Mouse (Mus musculus) adrenal gland, postnatal 25 days (tissue): ENCODE data around the gene Tspan11. TPM values are rescaled to one million over a fixed set of nuclear protein-coding genes. Genes with fewer than 3 reads are reported as not detected.

Experiments
- DNase-seq: peaks from one replicate; pipeline ENCODE4 v3.0.0; 2021; ENCODE audit warnings: mixed read lengths
- total RNA-seq: library from RNA; stranded (reverse); gene quantifications from 2 replicates; pipeline ENCODE4 v1.2.3, GENCODE M21; 2021

Gene Tspan11
- total RNA-seq, 1 experiment from 2014 or later: 4.2 TPM

DNA sequence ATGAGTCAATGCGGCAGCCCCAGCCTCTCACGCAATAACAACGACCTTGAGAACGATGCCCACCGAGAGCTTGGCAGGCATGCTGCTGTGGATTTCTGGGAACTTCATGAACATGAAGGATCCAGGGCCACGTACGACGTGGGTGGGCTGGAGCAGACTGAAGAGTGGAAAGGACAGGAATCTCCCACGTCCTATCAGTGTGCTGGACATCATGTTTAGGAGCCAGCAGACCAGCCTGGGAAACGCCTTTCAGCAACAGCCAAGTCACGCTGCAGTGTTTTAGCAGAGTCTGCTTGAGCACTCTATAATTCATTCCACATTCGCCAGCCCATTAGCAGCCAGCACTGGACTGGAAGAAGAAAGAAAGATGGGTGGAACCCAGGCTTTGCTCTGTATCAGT lies 10.4 kb upstream of the Tspan11 start:
- DNase-seq: peak; percentile 33

DNA sequence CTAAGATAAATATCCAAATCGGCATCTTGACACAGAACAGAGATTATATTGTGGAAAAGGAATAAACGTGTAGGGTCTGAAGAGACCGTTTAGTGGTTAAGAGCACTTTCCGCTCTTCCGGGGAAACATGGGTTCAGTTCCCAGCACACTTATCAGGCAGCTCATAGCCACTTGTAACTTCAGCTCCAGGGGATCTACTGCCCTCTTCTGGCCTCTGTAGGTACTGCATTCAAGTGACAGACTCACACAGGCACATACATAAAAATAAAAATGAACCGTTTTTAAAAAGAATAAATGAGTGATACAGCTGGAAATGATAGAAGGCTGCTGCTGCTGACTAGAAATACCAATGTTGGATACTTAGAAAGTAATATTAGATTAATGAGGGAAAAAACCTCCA lies 7.9 kb upstream of the Tspan11 start:
- DNase-seq: no peak

DNA sequence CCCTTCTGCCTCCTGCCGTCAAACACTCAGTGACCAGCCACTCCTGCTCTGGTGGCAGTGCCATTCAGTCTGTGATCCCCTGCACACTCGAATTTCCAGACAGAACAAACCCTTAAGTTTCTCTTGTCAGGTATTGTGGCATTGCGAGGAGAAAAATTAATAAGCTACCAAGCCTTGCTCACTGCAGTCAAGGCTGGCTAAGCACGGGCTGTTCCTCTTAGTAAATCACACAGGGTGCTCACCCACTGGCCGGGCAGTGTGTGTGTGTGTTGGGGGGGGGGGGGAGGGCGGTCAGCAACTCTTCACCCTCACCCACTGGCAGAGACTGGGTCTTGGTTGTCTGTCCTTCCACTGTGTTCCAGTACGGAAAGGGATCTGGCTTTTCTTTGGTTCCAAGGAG lies 473 bp upstream of the Tspan11 start:
- DNase-seq: no peak

DNA sequence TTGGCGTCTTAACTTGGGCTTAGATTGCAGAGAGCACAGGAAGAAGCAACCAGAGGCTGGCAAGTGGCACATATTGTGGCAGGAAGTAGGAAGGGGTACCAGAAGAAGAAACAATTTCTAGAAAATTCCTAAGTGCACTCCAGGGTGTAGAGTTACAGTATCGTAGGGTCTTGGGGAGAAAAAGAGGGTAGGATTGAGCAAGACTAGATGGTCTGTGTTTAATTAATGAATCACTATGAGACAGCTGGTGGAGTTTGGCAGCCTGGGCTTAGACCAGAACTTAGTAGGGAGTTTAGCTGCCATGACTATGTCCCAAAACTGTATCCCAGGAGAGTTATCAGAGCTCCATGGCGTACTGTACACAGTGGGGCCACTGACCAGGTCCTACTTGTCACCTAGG lies 1.2 kb downstream of the Tspan11 start:
- no peak for DNase-seq

DNA sequence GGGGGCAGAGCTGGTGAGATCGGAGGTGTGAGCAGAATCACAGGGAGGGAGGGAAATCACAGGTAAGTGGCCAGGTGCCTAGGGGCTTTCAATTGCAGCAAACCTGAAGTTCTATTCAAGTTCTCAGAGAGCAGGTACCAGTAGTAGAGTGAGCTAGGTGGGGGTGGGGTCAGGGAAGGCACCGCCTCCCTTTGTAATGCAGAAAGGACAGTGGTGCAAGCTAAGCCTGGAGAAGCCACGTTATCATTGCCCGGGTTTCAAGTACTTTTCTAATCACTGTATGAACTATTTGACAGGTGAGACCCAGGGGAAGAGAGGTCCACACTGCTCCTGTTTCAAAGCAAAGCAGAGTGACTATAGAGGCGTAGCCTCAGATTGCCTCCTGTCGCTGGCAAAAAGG lies 6.2 kb downstream of the Tspan11 start:
- DNase-seq: no peak

DNA sequence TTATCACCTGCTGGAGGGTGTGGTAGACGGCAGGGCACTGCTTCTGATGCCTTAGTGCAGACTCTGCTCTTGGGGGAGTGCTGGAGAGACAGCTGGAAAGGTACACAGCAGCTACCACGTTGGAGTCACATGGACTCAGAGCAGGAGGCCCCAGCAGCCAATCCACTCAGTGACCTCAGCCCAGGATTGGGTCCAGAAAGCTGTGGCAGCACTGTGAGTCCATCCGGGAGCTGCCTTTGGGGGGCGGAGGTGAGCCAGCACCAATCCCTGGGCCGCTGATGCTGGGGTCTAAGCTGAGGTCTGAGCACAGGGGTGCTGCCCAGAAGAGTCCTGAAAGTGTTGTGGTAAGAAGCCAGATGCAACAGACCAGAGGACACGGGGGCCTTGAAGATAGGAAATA lies 7.6 kb downstream of the Tspan11 start:
- DNase-seq: no peak

DNA sequence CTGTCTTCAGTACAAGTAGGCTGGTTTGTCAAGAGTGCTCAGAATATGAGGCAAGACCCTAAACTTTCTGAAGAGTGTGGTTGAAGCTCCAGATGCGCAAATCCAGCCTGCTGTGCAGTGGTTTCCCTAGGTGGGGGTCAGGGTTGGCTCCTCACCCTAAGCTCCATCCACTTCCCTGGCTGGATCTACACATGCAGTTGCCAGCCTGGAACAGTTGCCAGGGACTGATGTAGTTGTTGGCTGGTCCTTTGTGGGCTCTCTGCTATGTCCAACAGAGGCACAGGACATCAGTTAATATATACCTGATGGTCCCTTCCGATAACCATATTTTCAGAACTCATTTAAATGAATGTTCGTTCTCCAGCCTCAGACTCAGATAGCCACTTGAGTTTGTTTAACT lies 9.0 kb downstream of the Tspan11 start:
- no peak for DNase-seq

DNA sequence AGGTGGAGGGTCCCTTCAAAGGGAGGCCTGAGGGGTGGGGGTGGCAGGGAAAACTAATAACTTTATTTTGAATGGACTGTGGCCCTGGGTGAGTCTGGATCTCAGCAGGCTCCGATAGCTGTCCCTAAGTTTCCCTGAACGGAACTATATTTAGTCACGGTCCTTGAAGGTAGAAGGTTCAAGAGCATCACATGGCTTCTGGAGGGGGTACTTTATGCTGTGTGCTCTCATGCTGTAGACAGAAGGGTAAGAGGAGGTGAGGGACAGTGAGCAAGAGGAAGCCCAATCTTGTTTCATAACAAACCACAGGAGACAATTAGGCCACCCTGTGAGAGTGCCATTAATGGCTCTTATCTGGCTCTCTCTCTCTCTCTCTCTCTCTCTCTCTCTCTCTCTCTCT lies 10.0 kb downstream of the Tspan11 start:
- DNase-seq: no peak

DNA sequence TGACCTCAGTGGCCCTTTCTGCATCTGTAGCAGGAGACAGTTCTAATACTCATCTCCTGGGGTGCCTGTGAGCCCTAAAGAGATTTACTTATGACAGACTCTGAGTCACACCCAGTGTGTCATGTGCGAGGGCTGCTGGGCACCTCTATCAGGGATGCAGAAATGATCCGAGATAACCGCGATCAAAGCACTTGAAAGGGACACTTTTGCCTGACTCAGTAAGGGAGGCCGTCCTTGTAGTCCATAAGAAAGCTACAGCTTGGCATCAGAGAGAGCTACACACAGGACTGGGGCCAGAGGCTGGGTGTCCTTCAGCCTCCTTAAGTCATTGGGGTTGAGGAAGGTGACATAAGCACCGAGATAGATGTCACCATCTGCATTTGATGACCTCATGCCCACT lies 12.7 kb downstream of the Tspan11 start:
- DNase-seq: no peak

DNA sequence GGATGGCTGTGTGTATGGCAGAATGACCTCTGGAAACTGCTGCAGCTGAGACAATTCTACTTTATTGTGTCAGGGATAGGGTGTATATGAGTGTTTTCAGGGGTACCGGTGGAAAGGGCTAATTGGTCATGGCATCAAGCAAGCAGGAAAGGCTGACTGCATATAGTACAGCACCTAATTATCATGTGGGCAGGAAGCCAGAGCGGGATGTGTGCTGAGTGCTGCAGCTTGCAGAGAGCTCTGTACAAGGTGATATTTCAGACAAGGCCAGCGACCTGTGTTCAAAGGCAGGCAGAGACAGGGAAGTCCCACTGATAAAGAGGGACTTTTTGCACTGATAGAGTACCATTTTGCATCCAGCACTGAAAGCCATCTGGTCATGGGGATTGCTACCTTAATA lies 13.9 kb downstream of the Tspan11 start:
- DNase-seq: no peak

DNA sequence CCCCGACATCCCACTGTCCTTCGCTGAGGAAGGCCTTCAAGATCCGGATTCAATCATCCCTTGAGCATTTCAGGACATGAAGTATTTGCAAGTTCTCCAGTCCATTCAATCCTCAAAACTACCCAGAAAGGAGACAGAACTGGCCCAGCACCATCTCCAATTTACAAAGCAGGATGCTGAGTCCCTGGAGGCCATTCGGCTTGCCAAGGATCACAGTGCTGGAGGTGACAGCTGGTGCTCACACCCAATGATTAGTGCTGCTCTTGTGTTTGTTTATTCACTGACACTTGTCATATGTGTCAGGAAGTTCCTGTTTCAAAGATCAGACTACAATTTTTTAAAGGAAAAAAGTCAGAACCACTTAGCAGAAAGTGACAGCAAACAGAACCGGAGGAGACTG lies 14.3 kb downstream of the Tspan11 start:
- DNase-seq: no peak

DNA sequence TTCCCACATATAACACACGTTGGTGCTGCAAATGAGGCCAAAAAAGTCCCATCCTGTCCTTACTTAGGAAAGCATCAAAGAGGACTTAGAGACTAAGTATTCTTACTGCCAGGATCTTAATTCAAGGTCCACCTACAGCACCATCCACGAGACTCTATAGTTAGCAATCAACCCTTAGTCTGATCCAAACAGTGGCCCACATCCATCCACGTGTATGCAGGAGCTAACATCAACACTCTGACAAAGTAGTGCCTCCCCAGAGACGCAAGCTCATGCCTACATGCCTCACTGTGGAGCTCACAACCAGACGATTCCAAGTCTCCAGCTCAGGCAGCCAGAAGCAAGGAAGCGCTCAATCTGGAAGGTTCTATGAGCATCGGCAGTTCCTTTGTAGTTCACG lies 15.2 kb downstream of the Tspan11 start:
- DNase-seq: no peak

DNA sequence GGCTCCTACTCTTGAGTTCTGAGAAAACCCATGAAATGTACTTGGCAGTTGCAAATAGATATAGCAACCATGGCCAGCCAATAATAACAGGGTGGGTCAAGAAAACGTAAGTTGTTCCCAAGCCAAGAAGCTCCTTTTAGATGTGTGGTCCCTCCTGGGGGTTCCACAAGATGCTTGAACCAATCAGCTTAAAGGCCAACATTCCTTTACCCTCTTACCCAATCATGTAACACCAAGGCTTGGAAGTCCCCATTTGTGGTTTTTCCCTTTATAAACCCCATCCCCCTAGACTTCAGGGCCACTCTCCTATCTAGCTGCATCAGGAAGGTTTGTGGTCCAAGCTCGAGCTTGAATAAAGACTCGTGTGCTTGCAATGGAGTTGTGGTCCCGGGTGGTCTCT lies 23.2 kb downstream of the Tspan11 start:
- DNase-seq: no peak

DNA sequence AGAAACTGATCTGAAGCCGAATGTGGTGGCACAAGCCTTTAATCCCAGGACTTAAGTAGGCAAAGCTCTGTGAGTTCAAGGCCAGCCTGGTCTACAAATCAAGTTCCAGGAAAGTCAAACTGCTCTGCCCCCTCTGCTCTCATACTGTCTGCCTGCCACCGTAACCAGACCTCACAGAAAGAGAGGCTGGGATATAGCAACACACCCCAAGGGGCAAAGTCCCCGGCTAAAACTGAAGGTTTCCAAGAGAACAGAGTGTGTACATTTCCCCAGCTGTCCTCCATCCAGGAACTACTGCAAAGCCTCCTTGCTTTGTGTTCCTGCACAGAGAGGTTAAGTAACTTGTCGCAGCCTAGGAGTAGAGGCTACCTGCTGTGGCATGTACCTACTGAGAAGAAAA lies 24.3 kb downstream of the Tspan11 start:
- DNase-seq: no peak

DNA sequence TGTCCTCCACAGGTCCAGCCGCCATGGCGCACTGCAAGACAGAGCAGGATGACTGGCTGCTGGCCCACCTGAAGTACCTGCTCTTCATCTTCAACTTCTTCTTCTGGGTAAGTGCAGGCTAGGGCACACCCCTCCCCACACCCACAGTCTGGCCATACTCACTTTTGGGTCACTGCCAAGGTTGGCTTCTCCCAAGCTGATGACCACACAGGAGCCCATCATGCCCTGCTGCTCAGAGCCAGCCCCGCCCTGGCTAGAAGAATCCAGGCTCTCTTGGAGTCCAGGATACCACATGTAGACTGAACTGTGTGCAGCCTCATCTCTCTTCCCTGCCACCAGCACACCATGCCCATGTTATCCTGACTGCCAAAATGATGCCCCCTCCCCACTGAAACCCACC lies 25.5 kb downstream of the Tspan11 start:
- DNase-seq: no peak

DNA sequence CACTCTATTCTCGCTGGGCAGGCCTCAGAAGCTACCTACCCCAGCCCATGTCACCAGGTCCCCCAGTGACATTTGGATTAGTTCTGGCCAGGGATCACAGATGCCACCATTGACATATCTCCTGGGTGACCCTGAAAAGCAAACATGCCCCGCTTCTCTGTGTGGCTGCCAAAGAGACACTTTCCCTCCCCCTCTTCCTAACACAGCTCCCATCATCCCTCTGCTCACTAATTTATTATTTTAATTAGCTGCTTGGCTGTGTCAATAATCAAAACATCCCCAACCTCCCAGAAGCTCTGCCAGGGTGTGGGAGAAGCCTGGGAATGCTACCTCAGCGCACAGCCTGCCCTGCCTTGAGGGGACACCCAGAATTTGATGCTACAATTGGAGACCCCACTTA lies 29.6 kb downstream of the Tspan11 start:
- DNase-seq: no peak

DNA sequence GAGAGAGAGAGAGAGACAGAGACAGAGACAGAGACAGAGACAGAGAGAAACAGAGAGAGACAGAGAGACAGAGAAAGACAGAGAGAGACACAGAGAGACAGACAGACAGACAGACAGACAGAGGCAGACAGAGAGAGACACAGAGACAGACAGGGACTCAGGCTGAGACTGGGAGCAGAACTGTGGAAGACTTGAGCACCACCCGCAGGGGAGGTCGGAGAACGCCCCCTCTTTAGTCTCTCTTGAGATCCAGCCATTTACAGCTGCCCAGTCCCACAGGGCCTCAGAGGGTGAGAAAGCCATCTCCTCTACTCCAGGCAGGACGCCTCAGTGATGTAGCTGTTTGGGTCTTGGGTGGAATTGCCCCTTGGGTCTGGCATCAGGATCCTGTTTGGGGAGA lies 30.3 kb downstream of the Tspan11 start:
- DNase-seq: no peak

DNA sequence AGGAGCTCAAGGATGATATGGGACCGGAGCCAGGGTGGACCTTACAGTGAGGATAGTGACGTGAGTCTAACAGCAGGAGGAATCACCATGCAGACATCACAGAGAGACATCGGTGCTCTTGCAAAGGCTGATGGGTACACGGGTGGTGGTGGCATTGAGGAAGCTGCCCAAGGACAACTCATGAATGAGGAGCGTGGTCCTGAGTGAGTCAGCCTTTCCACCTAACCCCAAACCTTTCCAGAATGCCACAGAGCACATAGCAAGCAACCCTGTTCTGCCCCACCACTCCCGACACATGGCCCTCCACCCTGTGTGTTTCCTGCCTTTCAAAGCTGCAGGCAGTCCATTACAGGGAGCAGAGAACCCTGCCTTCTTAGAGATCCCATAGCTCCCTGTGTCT lies 32.1 kb downstream of the Tspan11 start:
- DNase-seq: peak; percentile 26

DNA sequence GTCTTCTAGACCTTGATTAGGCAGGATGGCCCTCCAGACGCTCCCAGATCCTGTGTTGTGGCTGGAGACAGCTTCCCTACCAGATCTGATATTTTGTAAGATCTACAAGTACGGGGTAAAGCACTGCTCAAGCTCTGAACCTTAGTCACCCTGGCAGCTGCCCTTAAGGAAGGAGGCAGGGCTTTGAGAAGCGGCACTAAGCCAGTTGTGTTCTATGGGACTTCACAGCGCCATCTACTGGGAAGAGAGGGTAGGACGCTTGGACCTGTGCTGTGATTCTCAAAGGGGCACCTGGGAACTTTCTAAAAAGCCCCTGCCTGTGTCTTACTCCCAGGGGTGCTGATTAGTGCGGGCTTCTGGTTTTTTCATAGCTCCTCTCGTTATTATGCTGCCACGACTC lies 33.3 kb downstream of the Tspan11 start:
- DNase-seq: peak; percentile 82

DNA sequence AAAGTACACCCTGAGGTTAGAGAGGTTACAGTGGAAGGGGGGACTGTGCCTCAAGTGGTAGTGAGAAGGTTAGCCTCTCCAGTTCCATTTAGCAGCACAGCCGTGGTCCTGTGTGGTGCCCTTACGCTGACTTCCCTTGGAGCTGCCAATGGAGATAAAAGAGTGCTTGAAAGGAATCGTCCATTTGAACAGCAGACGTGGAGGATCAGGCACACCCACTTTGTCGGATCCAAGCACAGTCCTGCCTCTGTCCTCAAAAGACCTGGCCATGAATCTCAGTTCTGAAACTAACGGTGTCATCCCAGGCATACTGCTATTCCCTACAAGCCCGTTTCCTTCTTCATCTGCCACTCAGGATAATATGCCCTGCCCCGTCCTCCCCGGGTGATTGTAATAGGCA lies 34.6 kb downstream of the Tspan11 start:
- no peak for DNase-seq

DNA sequence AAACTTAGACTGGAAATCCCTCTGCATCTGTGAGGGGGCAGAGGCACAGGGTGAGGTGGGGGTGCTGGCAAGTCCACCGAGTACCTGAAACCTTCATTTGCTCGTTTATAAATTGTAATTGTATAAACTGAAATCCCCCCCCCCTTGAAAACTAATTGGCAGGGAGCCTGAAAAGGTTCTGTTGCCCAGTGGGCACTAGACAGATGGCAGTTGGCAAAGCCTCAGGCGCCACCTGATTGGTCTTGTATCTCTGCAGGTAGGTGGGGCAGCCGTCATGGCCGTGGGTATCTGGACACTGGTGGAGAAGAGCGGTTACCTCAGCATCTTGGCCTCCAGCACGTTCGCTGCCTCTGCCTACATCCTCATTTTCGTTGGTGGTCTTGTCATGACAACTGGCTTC lies 35.9 kb downstream of the Tspan11 start:
- no peak for DNase-seq

DNA sequence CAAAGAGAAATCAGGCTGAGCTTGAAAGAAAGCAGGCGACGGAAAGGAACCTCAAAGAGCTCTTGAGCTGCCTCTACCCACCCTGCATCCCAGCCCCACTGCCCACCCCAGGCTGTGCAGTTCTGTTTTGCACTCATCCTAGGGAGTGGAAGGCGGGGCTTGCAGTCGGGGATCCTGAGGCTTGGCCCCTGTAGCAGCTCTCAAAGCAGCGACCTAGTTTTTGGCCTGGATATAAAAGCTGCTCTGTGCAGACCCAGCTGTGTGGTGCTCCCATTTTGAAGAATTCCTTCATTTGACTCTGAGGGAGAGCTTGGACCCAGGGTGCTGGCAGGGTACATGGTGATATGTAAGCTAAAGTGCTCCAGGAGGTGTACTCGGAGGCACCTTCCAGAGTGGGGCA lies 37.4 kb downstream of the Tspan11 start:
- no peak for DNase-seq

DNA sequence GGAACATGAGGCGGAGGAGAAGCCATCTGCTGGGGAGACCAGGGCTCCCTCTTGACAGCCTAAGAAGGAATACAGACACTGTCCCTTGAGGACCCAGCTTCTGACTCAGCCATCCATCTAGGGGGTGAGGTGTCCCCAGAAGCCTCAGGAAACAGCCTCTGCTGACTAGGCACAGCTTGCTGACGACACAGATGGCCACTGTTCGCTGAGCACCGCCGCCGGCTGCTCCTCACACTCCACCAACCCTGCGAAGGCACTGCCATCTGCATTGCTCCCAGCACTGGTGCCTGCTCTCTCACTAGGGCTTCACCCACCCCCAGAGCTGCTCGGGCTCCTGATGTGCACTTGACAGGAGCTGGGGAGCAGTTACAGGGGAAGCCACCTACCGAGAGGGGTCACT lies 38.5 kb downstream of the Tspan11 start:
- no peak for DNase-seq

DNA sequence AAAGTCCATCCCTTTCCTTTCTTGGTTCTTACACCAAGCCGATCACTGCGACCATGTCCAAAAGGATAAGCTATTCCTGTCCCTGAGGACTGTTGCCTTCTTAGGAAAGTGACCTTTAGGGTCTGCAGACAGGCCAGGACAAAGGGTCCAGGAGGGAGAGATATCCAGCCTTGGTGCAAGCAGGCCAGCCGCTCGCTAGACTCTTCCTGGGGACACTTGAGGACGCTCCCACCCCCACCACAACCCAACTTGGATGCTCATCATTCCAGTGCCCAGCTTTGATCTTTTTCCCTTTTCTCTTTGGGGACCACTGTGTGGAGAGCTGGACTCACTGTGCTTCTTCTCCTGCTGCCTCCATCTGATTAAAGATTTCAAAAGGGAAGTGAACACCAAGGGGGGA lies 41.3 kb downstream of the Tspan11 start:
- no peak for DNase-seq

DNA sequence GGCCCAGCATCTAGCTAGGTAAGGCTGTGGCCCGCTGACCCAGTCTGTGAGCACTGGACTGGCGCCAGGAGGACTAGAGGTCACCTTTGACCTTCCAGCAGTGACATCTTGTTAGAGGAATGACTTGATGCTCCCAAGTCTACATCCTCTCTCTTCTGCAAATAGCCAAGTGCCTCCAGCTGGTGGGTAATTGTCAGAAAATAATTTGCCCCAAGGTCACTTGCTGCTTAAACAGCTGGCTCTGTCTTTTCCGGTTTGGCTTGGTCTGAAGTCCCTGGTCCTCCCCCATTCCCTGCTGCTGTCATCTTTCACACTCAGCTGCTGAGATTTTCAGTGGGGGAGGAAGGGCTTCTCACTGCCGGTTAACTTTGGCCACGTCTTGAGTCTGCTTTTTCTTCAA lies 45.3 kb downstream of the Tspan11 start:
- no peak for DNase-seq

DNA sequence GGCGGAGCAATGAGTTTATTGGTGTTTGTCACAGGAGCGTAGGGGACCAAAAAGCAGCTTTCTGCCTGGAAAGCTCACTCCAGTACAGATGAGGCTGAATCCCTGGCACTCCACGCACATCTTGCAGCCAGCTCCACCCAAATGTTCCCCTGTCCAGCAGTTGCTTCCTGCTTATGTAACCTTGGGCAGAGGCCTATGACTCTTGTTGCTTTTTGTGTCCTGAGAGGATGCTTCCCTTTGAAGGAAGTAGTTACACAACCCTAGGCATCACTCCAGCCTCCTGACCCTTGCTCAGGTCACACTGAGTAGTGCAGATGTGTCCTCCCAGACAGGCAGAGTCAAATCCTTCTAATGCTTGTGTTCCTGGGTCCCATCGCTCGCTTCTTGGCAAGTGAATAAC lies 46.5 kb downstream of the Tspan11 start:
- DNase-seq: no peak
